Mouse (Mus musculus): Measurements from ENCODE around the gene V1rd19. TPM values are rescaled to one million over a fixed set of nuclear protein-coding genes. Genes with fewer than 3 reads are reported as not detected.
"Not testable (repeated sequence)": the region's sequence is repeated elsewhere in the genome, so short reads cannot be mapped to it uniquely, and the experiment has no call there.

Gene V1rd19
- polyA plus RNA-seq (2015; fragmentation: Nextera tagmentation; extraction: Ambion mirVana) = not detected in 2 replicates

GRCm38 (mm10) chr7:24001391-24001790 lies at the start of gene V1rd19:
TSS of gene V1rd19 (plus strand) at chr7:24001691.
- no peak within 1 kb of the TSS for H3K4me2 ChIP-seq
- no peaks in the 10 kb centered on the region for H3K36me3 ChIP-seq
- H3K9me3 ChIP-seq = no peaks in the 10 kb centered on the region
- no peaks in the 10 kb centered on the region for H3K4me1 ChIP-seq
- WGBS = 60% methylated on average over 2 of the region's 2 CpGs
- H3K27ac ChIP-seq = no peak within 1 kb of the TSS
- no peak for ATAC-seq (ENCODE audit: insufficient number of reproducible peaks, low FRiP score, low TSS enrichment, low read depth)
- H3K9ac ChIP-seq = no peak within 1 kb of the TSS
- H3K4me3 ChIP-seq = no peak within 1 kb of the TSS
- no peaks in the 10 kb centered on the region for H3K27me3 ChIP-seq

GRCm38 (mm10) chr7:23968044-23968443 lies 33.4 kb upstream of the V1rd19 start:
- H3K4me1 ChIP-seq; H3K9me3 ChIP-seq; H3K27ac ChIP-seq; H3K4me2 ChIP-seq; H3K9ac ChIP-seq; H3K36me3 ChIP-seq; H3K27me3 ChIP-seq; H3K4me3 ChIP-seq; ATAC-seq (ENCODE audit: insufficient number of reproducible peaks, low FRiP score, low TSS enrichment, low read depth): not testable (repeated sequence)
- 47% methylated on average over 3 of the region's 3 CpGs for WGBS

- H3K9ac ChIP-seq; H3K4me2 ChIP-seq; H3K36me3 ChIP-seq; ATAC-seq (ENCODE audit: insufficient number of reproducible peaks, low FRiP score, low TSS enrichment, low read depth); H3K4me1 ChIP-seq; H3K4me3 ChIP-seq; H3K9me3 ChIP-seq; H3K27ac ChIP-seq; H3K27me3 ChIP-seq: not testable (repeated sequence)
- WGBS = 82% methylated on average over 9 of the region's 9 CpGs
Measured at GRCm38 (mm10) chr7:23974315-23974714, 27.2 kb upstream of the V1rd19 start, which contains the start of gene Vmn1r181. TSS of gene Vmn1r181 (plus strand) at chr7:23974615.

GRCm38 (mm10) chr7:24052660-24053304 lies 51.3 kb downstream of the V1rd19 start, which contains the start of gene Vmn1r183:
TSS of gene Vmn1r183 (plus strand) at chr7:24053254.
- H3K36me3 ChIP-seq = no peaks in the 10 kb centered on the region
- WGBS = 75% methylated on average over 4 of the region's 4 CpGs

More at GRCm38 (mm10) chr7:24052660-24053304, 51.3 kb downstream of the V1rd19 start, which contains the start of gene Vmn1r183:
- Histone ChIP-seq H3K9me3 (no peaks in the 10 kb centered on the region), H3K4me1 (no peaks in the 10 kb centered on the region), H3K27me3 (no peaks in the 10 kb centered on the region), H3K27ac (no peak within 1 kb of the TSS), H3K4me2 (no peak within 1 kb of the TSS), H3K4me3 (no peak within 1 kb of the TSS), H3K9ac (no peak within 1 kb of the TSS)
- ATAC-seq (ENCODE audit: insufficient number of reproducible peaks, low FRiP score, low TSS enrichment, low read depth) = no peak

Other genes with a start within 250 kb of the V1rd19 start
- gene Vmn1r174, start 249.4 kb upstream of the V1rd19 start, polyA plus RNA-seq (2015; fragmentation: Nextera tagmentation; extraction: Ambion mirVana) = not detected in 2 replicates
- gene Vmn1r175, start 191.0 kb upstream of the V1rd19 start, polyA plus RNA-seq (2015; fragmentation: Nextera tagmentation; extraction: Ambion mirVana) = not detected in 2 replicates
- not detected in 2 replicates for gene Vmn1r176, start 164.3 kb upstream of the V1rd19 start, polyA plus RNA-seq (2015; fragmentation: Nextera tagmentation; extraction: Ambion mirVana)
- gene Vmn1r177, start 135.2 kb upstream of the V1rd19 start, polyA plus RNA-seq (2015; fragmentation: Nextera tagmentation; extraction: Ambion mirVana) = not detected in 2 replicates
- not detected in 2 replicates for gene Vmn1r178, start 109.7 kb upstream of the V1rd19 start, polyA plus RNA-seq (2015; fragmentation: Nextera tagmentation; extraction: Ambion mirVana)
- gene Vmn1r179, start 74.7 kb upstream of the V1rd19 start, polyA plus RNA-seq (2015; fragmentation: Nextera tagmentation; extraction: Ambion mirVana) = not detected in 2 replicates
- gene Vmn1r180, start 51.1 kb upstream of the V1rd19 start, polyA plus RNA-seq (2015; fragmentation: Nextera tagmentation; extraction: Ambion mirVana) = not detected in 2 replicates
- not detected in 2 replicates for gene Vmn1r181, start 27.1 kb upstream of the V1rd19 start, polyA plus RNA-seq (2015; fragmentation: Nextera tagmentation; extraction: Ambion mirVana)
- not detected in 2 replicates for gene Vmn1r183, start 51.6 kb downstream of the V1rd19 start, polyA plus RNA-seq (2015; fragmentation: Nextera tagmentation; extraction: Ambion mirVana)
- gene Zfp180, start 80.2 kb downstream of the V1rd19 start, polyA plus RNA-seq (2015; fragmentation: Nextera tagmentation; extraction: Ambion mirVana) = 19.1 and 20.4 TPM in 2 replicates
- 6.9 and 7.9 TPM in 2 replicates for gene Zfp112, start 110.6 kb downstream of the V1rd19 start, polyA plus RNA-seq (2015; fragmentation: Nextera tagmentation; extraction: Ambion mirVana)
- 16.9 and 19.7 TPM in 2 replicates for gene Zfp235, start 132.5 kb downstream of the V1rd19 start, polyA plus RNA-seq (2015; fragmentation: Nextera tagmentation; extraction: Ambion mirVana)
- gene Zfp114, start 173.4 kb downstream of the V1rd19 start, polyA plus RNA-seq (2015; fragmentation: Nextera tagmentation; extraction: Ambion mirVana) = 5.2 and 6.1 TPM in 2 replicates
- gene Zfp111, start 209.8 kb downstream of the V1rd19 start, polyA plus RNA-seq (2015; fragmentation: Nextera tagmentation; extraction: Ambion mirVana) = 10.4 and 11.7 TPM in 2 replicates
- 4.7 and 5.1 TPM in 2 replicates for gene Zfp109, start 235.9 kb downstream of the V1rd19 start, polyA plus RNA-seq (2015; fragmentation: Nextera tagmentation; extraction: Ambion mirVana)